9 mouse cellular contexts compared by ENCODE assay signal in the genomic region with DNA sequence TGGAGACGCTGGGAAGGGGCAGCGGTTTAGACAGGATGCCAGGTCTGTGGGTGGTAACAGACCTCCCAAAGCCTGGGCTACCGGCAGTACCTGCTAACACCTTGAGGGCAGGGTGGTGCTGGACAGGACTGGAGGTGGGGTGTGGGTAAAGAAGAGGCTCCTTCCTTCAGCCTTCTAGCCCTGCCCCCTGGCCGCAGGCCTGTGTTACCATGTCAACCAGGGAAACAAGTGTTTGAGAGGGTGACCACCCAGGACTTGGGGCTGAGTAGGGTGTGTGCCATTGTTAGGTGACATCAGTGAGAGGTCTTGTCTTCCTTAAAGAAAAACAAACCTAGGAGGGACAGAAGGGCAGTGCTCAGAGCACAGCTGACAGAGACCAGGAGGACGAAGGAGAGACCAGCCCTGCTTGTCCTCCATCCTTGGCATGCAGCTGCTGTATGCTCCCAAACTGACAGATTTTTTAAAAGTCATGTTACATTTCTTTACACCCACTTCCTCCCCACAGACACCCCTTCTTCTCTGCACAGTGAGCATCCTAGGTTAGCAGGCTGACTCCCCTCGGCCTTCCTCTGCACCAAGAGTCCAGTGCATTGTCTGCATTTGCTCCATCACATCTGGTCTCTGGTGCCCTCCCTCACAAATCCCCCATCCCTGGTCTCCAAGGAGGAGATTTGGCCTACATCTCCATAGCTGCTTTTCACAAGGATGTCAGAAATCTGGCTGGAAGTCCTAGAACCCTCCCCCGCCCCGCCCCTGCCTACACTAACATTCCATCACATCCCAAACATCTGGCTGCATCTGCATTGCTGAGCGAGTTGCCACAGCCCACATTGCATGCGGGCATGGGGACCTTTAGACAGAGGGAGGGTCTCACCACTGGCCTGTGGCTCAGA.
A peak's percentile ranks its signal among the peaks of the same experiment; 100 is the strongest.
DNase-seq lines count a peak whose midpoint lies in the region; ATAC-seq and TF ChIP-seq lines count a peak whose summit lies in the region.
"Had no signal": no experiment of that assay in that cellular context is flagged by ENCODE, and none has a peak within 500 bp of the region (broad histone marks: within the 10 kb centered on the region; RNA-seq: fewer than 3 reads in every experiment).

No protein-coding gene starts in this region.

- 44% methylated on average over 10 of the region's 10 CpGs for WGBS in liver, embryonic 11.5 days
- 34% methylated on average over 10 of the region's 10 CpGs for WGBS in lung, postnatal 0 days

- no peak for TF ChIP-seq EP300 in lung, postnatal 0 days (IDR thresholded peaks at IDR 0.05)

- H3K4me1 ChIP-seq in liver, embryonic 11.5 days (replicated peaks; ENCODE audit: control insufficient read depth, insufficient read depth, low read length) = no peaks in the 10 kb centered on the region
- H3K4me1 ChIP-seq in lung, postnatal 0 days (ENCODE audit: insufficient read depth, low read depth, low read length) = no peaks in the 10 kb centered on the region
- H3K4me1 ChIP-seq: liver, embryonic 13.5 days had no signal

- no peak overlapping the region for H3K9ac ChIP-seq in liver, embryonic 11.5 days (ENCODE audit: low read depth, low read length)
- no peak overlapping the region for H3K9ac ChIP-seq in lung, postnatal 0 days (replicated peaks; ENCODE audit: low read depth)
- H3K9ac ChIP-seq: liver, embryonic 13.5 days had no signal

- H3K4me3 ChIP-seq in liver, embryonic 11.5 days (ENCODE audit: low read depth, low read length) = no peak overlapping the region
- no peak overlapping the region for H3K4me3 ChIP-seq in lung, postnatal 0 days (ENCODE audit: low read depth, low read length)
- H3K4me3 ChIP-seq: liver, embryonic 13.5 days had no signal

- DNase-seq in gastrocnemius, postnatal 14 days = peak; percentile 55
- DNase-seq in gastrocnemius, postnatal 36 days = no peak
- peak; percentile 20 for DNase-seq in liver
- no peak for DNase-seq in liver, embryonic 11.5 days (ENCODE audit: low spot score)
- peak; percentile 28 for DNase-seq in adipocyte (ENCODE audit: low spot score)
- no peak for DNase-seq in lung, postnatal 0 days (ENCODE audit: low spot score)
- DNase-seq in layer of hippocampus, postnatal 14 days (ENCODE audit: low spot score in 2 of 2) = no peak
- no peak for DNase-seq in left cerebral cortex, postnatal 10 days (ENCODE audit: extremely low spot score in 1 of 2, low spot score in 2 of 2)
- DNase-seq: liver, embryonic 13.5 days had no signal

- no peaks in the 10 kb centered on the region for H3K9me3 ChIP-seq in liver, embryonic 11.5 days (ENCODE audit: control insufficient read depth, low read length)
- H3K9me3 ChIP-seq in lung, postnatal 0 days (ENCODE audit: low read length) = no peaks in the 10 kb centered on the region
- H3K9me3 ChIP-seq: liver, embryonic 13.5 days had no signal

- no peak for ATAC-seq in liver, embryonic 11.5 days (replicated peaks; ENCODE audit: low FRiP score)
- ATAC-seq in lung, postnatal 0 days = peak; percentile 43; the same call in 1 of the 2 replicates

- 0 out of 2 replicates have a peak, but pooled peaks cover 2% of the 10 kb centered on the region for H3K27me3 ChIP-seq in liver, embryonic 11.5 days (replicated peaks; ENCODE audit: control insufficient read depth, insufficient read depth, low read length)
- no peaks in the 10 kb centered on the region for H3K27me3 ChIP-seq in lung, postnatal 0 days (replicated peaks; ENCODE audit: insufficient read depth, low read length)
- H3K27me3 ChIP-seq: liver, embryonic 13.5 days had no signal

- TF ChIP-seq CTCF in lung, postnatal 0 days (IDR thresholded peaks at IDR 0.05) = no peak

- H3K27ac ChIP-seq in liver, embryonic 11.5 days (ENCODE audit: low read depth, low read length) = no peak overlapping the region
- no peak overlapping the region for H3K27ac ChIP-seq in lung, postnatal 0 days (ENCODE audit: low read length)
- H3K27ac ChIP-seq: liver, embryonic 13.5 days had no signal

- H3K4me2 ChIP-seq in liver, embryonic 11.5 days = no peak overlapping the region
- no peak overlapping the region for H3K4me2 ChIP-seq in lung, postnatal 0 days (replicated peaks; ENCODE audit: low read depth, low read length)
- H3K4me2 ChIP-seq: liver, embryonic 13.5 days had no signal

- no peaks in the 10 kb centered on the region for H3K36me3 ChIP-seq in liver, embryonic 11.5 days (ENCODE audit: control insufficient read depth, insufficient read depth, low read length)
- H3K36me3 ChIP-seq in lung, postnatal 0 days (ENCODE audit: insufficient read depth, low read length) = no peaks in the 10 kb centered on the region
- H3K36me3 ChIP-seq: liver, embryonic 13.5 days had no signal

- intact Hi-C loops in gastrocnemius, postnatal 14 days (cut with DNase I; ENCODE audit: low total_unique reads) = no loop called here
- intact Hi-C loops in gastrocnemius, postnatal 36 days (cut with DNase I) = loop anchor here (1.0 to 10.0 kb wide), 3 partner anchors 57 to 702 kb away; partner anchors contain the start of gene Olfr12
- intact Hi-C loops in left cerebral cortex, postnatal 10 days (cut with DNase I) = no loop called here

Comparison
In these comparisons a context has a peak if more than half of its experiments do, and no peak if none do; other contexts are left out.
1. DNase-seq: peak in gastrocnemius, postnatal 14 days (single experiment), liver (single experiment) and adipocyte (single experiment); none in gastrocnemius, postnatal 36 days (0 of 2), liver, embryonic 11.5 days (single experiment), lung, postnatal 0 days (single experiment), layer of hippocampus, postnatal 14 days (0 of 2) and left cerebral cortex, postnatal 10 days (0 of 2).